14 mouse cellular contexts compared by ENCODE assay signal in the genomic region with DNA sequence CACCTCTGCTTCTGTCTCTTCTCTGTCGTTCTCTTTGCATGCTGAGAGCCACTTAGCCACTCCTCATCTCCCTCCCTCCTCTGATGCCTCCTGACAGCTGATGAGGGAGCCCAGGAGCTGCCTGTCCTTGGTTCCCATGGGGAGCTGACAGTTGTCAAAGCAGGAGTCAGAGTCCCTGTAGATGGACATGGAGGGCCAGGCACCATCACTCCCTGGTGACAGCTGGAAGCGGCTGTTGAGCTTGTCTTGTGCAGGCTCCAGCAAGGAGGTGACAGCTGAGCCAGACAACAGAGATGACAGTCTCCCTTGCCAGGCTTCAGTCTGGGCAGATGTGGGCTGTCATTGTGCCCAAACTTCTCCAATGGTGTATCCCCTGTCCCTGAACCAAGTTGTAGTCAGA.
DNase-seq lines count a peak whose midpoint lies in the region; ATAC-seq lines count a peak whose summit lies in the region.
"Had no signal": no experiment of that assay in that cellular context is flagged by ENCODE, and none has a peak within 500 bp of the region (broad histone marks: within the 10 kb centered on the region; RNA-seq: fewer than 3 reads in every experiment).

No protein-coding gene starts in this region.

- no peak overlapping the region for H3K4me2 ChIP-seq in limb, embryonic 13.5 days (replicated peaks)
- no peak overlapping the region for H3K4me2 ChIP-seq in forebrain, embryonic 12.5 days
- H3K4me2 ChIP-seq: liver, embryonic 12.5 days; midbrain, embryonic 15.5 days had no signal

- DNase-seq in limb, embryonic 10.5 days (ENCODE audit: low spot score), result no peak
- peak; percentile 16 to 44 for DNase-seq in heart, postnatal 14 days
- peak; percentile 78 for DNase-seq in lung, postnatal 10 days
- DNase-seq in frontal cortex, postnatal 36 days (ENCODE audit: low spot score in 2 of 2), result no peak
- DNase-seq in urinary bladder, postnatal 25 days (ENCODE audit: low spot score), result no peak
- DNase-seq: cerebellum, adult 9-11 months; kidney, adult 18-20 months; kidney, postnatal 36 days; spleen, adult 18-20 months had no signal

- H3K27me3 ChIP-seq in limb, embryonic 13.5 days, result no peaks in the 10 kb centered on the region
- no peaks in the 10 kb centered on the region for H3K27me3 ChIP-seq in limb, embryonic 10.5 days (ENCODE audit: low read depth, poor library complexity, severe bottlenecking)
- H3K27me3 ChIP-seq in forebrain, embryonic 12.5 days, result no peaks in the 10 kb centered on the region
- H3K27me3 ChIP-seq: liver, embryonic 12.5 days; midbrain, embryonic 15.5 days had no signal

- H3K4me1 ChIP-seq in limb, embryonic 13.5 days, result peaks cover 36% of the 10 kb centered on the region
- H3K4me1 ChIP-seq in limb, embryonic 10.5 days, result peaks cover 12% of the 10 kb centered on the region; the same call in 1 of the 2 replicates
- peaks cover 8% of the 10 kb centered on the region; the same call in 1 of the 2 replicates for H3K4me1 ChIP-seq in forebrain, embryonic 12.5 days
- H3K4me1 ChIP-seq: liver, embryonic 12.5 days; midbrain, embryonic 15.5 days had no signal

- intact Hi-C loops in heart, postnatal 14 days (cut with DNase I), result loop anchor here (5.0 kb wide), 1 partner anchor 74 kb away; no protein-coding TSS in a partner anchor

- H3K9me3 ChIP-seq in limb, embryonic 13.5 days, result no peaks in the 10 kb centered on the region
- no peaks in the 10 kb centered on the region for H3K9me3 ChIP-seq in limb, embryonic 10.5 days (replicated peaks)
- H3K9me3 ChIP-seq in forebrain, embryonic 12.5 days, result no peaks in the 10 kb centered on the region
- H3K9me3 ChIP-seq: hindbrain, embryonic 10.5 days; liver, embryonic 12.5 days; midbrain, embryonic 15.5 days had no signal

- H3K36me3 ChIP-seq in limb, embryonic 13.5 days, result no peaks in the 10 kb centered on the region
- no peaks in the 10 kb centered on the region for H3K36me3 ChIP-seq in limb, embryonic 10.5 days
- no peaks in the 10 kb centered on the region for H3K36me3 ChIP-seq in forebrain, embryonic 12.5 days (replicated peaks)
- H3K36me3 ChIP-seq: hindbrain, embryonic 10.5 days; liver, embryonic 12.5 days; midbrain, embryonic 15.5 days had no signal

- H3K9ac ChIP-seq in limb, embryonic 13.5 days, result no peak overlapping the region
- H3K9ac ChIP-seq in forebrain, embryonic 12.5 days, result no peak overlapping the region
- H3K9ac ChIP-seq: liver, embryonic 12.5 days; midbrain, embryonic 15.5 days had no signal

- H3K4me3 ChIP-seq in limb, embryonic 13.5 days, result no peak overlapping the region
- no peak overlapping the region for H3K4me3 ChIP-seq in limb, embryonic 10.5 days
- H3K4me3 ChIP-seq in forebrain, embryonic 12.5 days (replicated peaks), result no peak overlapping the region
- H3K4me3 ChIP-seq: hindbrain, embryonic 10.5 days; liver, embryonic 12.5 days; midbrain, embryonic 15.5 days had no signal

- ATAC-seq in limb, embryonic 13.5 days (ENCODE audit: low FRiP score, low read depth), result peak; percentile 30; the same call in 1 of the 2 replicates
- ATAC-seq in forebrain, embryonic 12.5 days (ENCODE audit: low FRiP score), result no peak
- ATAC-seq: liver, embryonic 12.5 days; midbrain, embryonic 15.5 days had no signal

- no peak overlapping the region for H3K27ac ChIP-seq in limb, embryonic 13.5 days
- no peak overlapping the region for H3K27ac ChIP-seq in limb, embryonic 10.5 days
- no peak overlapping the region for H3K27ac ChIP-seq in forebrain, embryonic 12.5 days
- H3K27ac ChIP-seq: hindbrain, embryonic 10.5 days; liver, embryonic 12.5 days; midbrain, embryonic 15.5 days had no signal

- 41% methylated on average over 2 of the region's 2 CpGs for WGBS in limb, embryonic 13.5 days
- WGBS in limb, embryonic 10.5 days, result 46% methylated on average over 2 of the region's 2 CpGs
- 55% methylated on average over 2 of the region's 2 CpGs for WGBS in forebrain, embryonic 12.5 days

Comparison
In these comparisons a context has a peak if more than half of its experiments do, and no peak if none do; other contexts are left out.
1. DNase-seq: peak in heart, postnatal 14 days (2 of 2) and lung, postnatal 10 days (single experiment); none in limb, embryonic 10.5 days (single experiment), frontal cortex, postnatal 36 days (0 of 2) and urinary bladder, postnatal 25 days (single experiment).